15 mouse cellular contexts compared by ENCODE assay signal in the genomic region with DNA sequence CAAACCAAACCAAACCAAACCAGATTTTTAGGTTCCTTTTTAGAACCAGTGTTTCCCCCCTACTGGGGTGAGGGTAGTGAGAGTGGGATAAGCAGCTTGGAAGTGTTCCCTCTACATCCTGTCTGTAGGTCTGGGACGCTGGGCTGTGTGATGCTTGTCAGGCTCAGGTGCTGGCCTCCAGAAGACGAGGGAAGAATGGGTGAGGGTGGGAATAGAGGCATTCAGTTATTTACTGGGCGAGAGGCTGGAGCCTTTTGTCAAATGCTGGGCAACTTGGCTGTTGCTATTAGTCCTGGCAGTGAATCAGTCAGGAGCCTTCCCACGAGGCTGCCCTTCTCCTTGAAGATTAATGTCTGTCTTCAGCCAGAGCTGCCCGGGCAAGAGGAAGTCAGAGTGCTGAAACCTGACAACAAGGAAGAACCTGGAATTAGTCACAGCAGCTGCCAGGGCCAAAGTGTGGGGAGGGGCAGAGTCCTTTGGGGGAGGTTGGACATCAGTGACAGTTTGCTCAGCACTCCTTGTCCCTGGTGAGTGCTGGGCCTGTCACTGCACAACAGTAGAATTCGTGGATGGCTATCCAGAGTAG.
DNase-seq lines count a peak whose midpoint lies in the region; ATAC-seq lines count a peak whose summit lies in the region.
"Had no signal": no experiment of that assay in that cellular context is flagged by ENCODE, and none has a peak within 500 bp of the region (broad histone marks: within the 10 kb centered on the region; RNA-seq: fewer than 3 reads in every experiment).

No protein-coding gene starts in this region.

- H3K9ac ChIP-seq in hindbrain, embryonic 16.5 days (ENCODE audit: low read depth, low read length) = no peak overlapping the region
- H3K9ac ChIP-seq in hindbrain, embryonic 11.5 days (ENCODE audit: low read depth, low read length) = no peak overlapping the region
- H3K9ac ChIP-seq: liver, embryonic 12.5 days had no signal

- no peak overlapping the region for H3K27ac ChIP-seq in hindbrain, embryonic 16.5 days (ENCODE audit: low read depth, low read length)
- no peak overlapping the region for H3K27ac ChIP-seq in hindbrain, embryonic 11.5 days (ENCODE audit: low read depth, low read length)
- H3K27ac ChIP-seq: liver, embryonic 12.5 days had no signal

- no peaks in the 10 kb centered on the region for H3K4me1 ChIP-seq in hindbrain, embryonic 16.5 days (ENCODE audit: control insufficient read depth, insufficient read depth, low read depth, low read length)
- no peaks in the 10 kb centered on the region for H3K4me1 ChIP-seq in hindbrain, embryonic 11.5 days (replicated peaks; ENCODE audit: control insufficient read depth, insufficient read depth, low read length)
- H3K4me1 ChIP-seq: liver, embryonic 12.5 days had no signal

- DNase-seq in hindbrain, embryonic 11.5 days (ENCODE audit: low spot score) = no peak
- peak; percentile 63 for DNase-seq in adipocyte (ENCODE audit: low spot score)
- peak; percentile 19 for DNase-seq in embryo, embryonic 11 days
- peak; percentile 20 to 38 for DNase-seq in kidney, postnatal 4 days
- DNase-seq in right cerebral cortex, postnatal 10 days (ENCODE audit: low spot score in 2 of 2) = no peak
- no peak for DNase-seq in cerebellum, adult 11-12 months
- DNase-seq in heart, adult 18-20 months = no peak
- DNase-seq: cerebellum, adult 8-10 months; gastrocnemius, postnatal 14 days; heart, postnatal 14 days; layer of hippocampus, postnatal 36 days had no signal

- no peaks in the 10 kb centered on the region for H3K27me3 ChIP-seq in hindbrain, embryonic 16.5 days (replicated peaks; ENCODE audit: control insufficient read depth, insufficient read depth, low read length)
- H3K27me3 ChIP-seq in hindbrain, embryonic 11.5 days (ENCODE audit: control insufficient read depth, insufficient read depth, low read length) = no peaks in the 10 kb centered on the region
- H3K27me3 ChIP-seq: CH12.LX; liver, embryonic 12.5 days had no signal

- peak; percentile 85 for ATAC-seq in hindbrain, embryonic 16.5 days
- ATAC-seq in hindbrain, embryonic 11.5 days (ENCODE audit: low FRiP score) = no peak
- ATAC-seq: liver, embryonic 12.5 days had no signal

- H3K9me3 ChIP-seq in hindbrain, embryonic 16.5 days (ENCODE audit: control insufficient read depth, low read length) = no peaks in the 10 kb centered on the region
- H3K9me3 ChIP-seq in hindbrain, embryonic 11.5 days (ENCODE audit: control insufficient read depth, low read length) = no peaks in the 10 kb centered on the region
- H3K9me3 ChIP-seq: liver, embryonic 12.5 days had no signal

- no peak overlapping the region for H3K4me2 ChIP-seq in hindbrain, embryonic 16.5 days (ENCODE audit: low read length)
- no peak overlapping the region for H3K4me2 ChIP-seq in hindbrain, embryonic 11.5 days (replicated peaks; ENCODE audit: low read depth, low read length)
- H3K4me2 ChIP-seq: liver, embryonic 12.5 days had no signal

- no peaks in the 10 kb centered on the region for H3K36me3 ChIP-seq in hindbrain, embryonic 16.5 days (ENCODE audit: control insufficient read depth, insufficient read depth, low read length)
- H3K36me3 ChIP-seq in hindbrain, embryonic 11.5 days (ENCODE audit: control insufficient read depth, insufficient read depth, low read length) = no peaks in the 10 kb centered on the region
- H3K36me3 ChIP-seq: liver, embryonic 12.5 days had no signal

- H3K4me3 ChIP-seq in hindbrain, embryonic 16.5 days (ENCODE audit: low read length) = no peak overlapping the region
- no peak overlapping the region for H3K4me3 ChIP-seq in hindbrain, embryonic 11.5 days (ENCODE audit: low read depth, low read length)
- H3K4me3 ChIP-seq: erythroblast, embryonic 14.5 days; liver, embryonic 12.5 days had no signal

- WGBS in hindbrain, embryonic 16.5 days = 40% methylated on average over 6 of the region's 6 CpGs
- 50% methylated on average over 6 of the region's 6 CpGs for WGBS in hindbrain, embryonic 11.5 days

Comparison
In these comparisons a context has a peak if more than half of its experiments do, and no peak if none do; other contexts are left out.
1. DNase-seq: peak in adipocyte (single experiment), embryo, embryonic 11 days (single experiment) and kidney, postnatal 4 days (2 of 2); none in hindbrain, embryonic 11.5 days (single experiment), right cerebral cortex, postnatal 10 days (0 of 2), cerebellum, adult 11-12 months (single experiment) and heart, adult 18-20 months (0 of 2).